Mouse (Mus musculus): ENCODE measurements at regions not wholly inside any gene's neighbourhood (a gene's known extent, or its start where the extent isn't known, plus 50 kb on each side); places are given as distances from the start of the nearest gene placed in this dataset.
A peak's percentile ranks its signal among the peaks of the same experiment; 100 is the strongest.

DNA sequence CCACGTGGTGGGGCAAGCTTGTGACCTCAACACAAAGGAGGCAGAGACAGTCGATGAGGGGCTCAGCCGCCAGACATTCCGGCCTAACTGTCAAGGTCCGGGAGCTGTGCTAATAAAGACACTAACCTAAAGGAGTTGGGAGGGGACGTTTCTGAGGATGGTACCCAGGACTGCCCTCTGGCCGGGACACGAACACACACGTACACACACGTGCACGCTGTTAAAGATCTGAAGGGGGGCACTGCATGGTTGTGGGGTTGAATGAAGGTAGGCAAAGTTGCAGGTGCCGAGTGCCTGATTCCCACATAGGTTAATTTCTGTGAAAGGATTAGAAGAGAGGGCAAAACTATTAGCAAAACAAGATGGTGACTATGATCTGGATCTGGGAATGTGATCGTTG, 65.4 kb upstream of the Mitf start:
- no peak for DNase-seq (ENCODE audit: low read depth)

- DNase-seq (ENCODE audit: low read depth): no peak
Observed at GRCm38 (mm10) chr6:97740851-97741201, 66.0 kb upstream of the Mitf start.

- DNase-seq (ENCODE audit: low read depth): peak; percentile 20
Observed at GRCm38 (mm10) chr6:97740107-97740850, 66.6 kb upstream of the Mitf start.

DNA sequence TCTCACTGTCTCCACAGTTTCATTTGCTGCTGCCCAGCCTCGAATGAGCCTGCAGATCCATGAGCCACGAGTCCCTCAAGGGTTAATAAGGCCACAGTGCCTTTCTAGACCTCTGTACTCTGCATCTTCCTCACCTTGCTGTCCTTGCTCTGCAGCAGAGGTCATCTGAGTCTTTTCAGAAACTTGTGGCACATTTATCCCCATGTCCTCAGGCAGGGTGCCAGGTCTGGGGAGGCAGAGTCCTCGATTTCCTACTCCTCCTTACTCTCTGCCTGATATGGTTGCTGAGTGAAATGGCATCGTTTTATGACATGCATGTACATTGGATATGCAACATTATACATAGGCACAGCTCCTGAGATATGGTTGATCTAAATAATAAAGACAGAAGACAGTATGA, 68.0 kb upstream of the Mitf start:
- DNase-seq (ENCODE audit: low read depth): no peak

DNA sequence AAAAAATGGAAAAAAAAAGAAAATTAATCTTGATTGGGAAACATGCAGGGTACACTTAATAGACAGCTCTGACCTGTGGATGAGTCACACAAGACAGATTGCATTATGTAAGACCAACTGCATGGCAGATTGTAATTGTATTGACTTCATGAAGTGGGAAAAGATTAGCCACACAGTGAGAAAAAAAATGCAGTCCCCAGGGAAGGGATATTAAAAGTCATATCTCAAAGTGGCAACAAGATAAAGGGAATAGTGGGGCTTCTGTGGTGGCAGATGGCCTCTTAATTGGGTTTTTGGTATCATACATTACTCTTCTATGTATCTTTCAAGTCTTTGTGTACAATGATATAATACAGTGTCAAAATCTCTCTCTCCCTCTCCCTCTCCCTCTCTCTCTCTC, 76.0 kb upstream of the Mitf start:
- no peak for DNase-seq (ENCODE audit: low read depth)

DNA sequence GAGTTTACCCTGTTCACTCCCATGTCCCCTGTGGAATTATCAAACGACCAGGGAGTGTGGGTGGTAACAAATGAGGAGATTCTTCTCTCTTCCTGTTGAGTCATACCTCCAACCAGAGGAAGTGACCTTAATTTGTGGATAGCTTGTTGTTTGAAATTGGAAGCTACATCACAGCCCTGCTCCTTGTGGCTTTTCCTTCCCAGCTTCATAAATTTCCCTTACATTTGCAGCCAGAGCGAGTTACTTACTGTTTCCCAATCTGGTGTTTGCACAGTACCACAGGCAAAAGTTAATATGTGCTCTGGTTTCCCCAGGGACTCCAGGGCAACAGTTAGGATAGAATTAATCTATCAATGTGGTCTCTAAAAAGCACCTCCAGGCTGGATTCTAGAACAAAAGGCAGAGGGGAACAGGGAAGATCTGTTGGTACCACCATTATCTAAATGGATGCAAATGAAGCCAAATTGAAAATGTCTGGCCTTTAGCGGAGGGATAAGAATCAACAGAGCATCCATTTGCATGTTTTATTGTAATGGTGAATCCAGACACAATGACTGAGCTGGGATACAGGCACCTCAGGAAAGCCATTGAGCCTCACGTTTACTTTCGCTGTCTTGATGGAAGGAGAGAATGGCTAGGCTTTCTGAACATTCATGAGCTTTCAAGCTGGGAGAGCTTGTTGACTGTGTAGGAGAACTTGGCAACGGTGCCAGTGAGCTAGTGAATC, 88.5 kb upstream of the Mitf start:
- DNase-seq (ENCODE audit: low read depth): no peak

DNA sequence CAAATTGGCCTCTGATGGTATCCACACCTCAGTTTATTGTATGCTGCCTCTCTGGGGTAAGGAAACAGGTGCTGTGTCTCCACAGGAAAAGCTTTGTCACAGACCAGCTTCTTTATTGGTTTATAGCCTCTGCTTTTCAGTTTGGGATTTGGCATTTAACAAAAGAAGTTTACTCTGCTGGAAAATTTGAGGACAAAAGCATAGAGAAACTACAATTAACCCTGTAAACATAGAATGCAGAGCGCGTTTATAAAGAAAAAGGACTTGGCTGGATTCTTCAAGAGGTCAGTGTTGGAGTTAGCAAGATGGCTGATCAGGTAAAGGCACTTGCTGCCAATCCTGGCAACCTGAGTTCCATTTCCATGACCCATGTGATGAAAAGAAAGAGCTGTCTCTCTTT, 90.1 kb upstream of the Frmd4b start:
- DNase-seq (ENCODE audit: low read depth): no peak

DNA sequence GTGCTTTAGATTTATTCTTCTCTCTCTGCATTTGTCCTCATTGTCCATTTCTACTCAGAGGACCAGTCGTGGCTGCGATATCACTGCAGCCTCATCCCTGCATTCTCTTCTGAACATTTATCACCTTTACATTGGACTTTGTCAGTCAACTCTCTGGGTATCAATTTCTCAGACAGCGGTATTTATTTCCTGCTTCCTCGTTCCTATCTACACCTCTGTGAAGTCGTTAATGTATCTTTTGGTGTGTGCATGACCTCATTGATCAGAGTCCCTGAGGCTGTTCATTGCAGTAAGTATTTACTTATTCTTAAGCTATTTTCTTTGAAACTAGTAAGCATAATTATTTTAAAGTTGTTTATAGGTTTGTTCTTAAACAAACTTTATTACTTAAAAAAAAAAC, 87.0 kb upstream of the Frmd4b start:
- DNase-seq (ENCODE audit: low read depth): no peak

DNA sequence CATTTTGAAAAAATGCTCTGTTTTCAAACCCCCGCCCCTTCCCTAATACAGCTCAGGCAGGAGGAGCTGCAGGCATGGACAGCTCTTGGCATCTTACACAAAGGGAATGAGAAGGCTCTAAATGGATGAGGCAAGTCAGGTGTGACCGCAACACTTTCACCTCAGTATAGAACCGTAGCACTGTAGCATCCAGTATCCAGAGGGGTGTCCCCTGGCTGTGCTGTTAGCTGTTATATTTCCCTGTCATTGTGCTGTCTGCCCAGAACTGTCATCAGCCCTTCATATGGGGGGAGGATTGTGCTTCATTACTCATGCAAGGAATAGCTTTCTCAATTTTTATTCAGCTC, 82.4 kb upstream of the Frmd4b start:
- no peak for DNase-seq (ENCODE audit: low read depth)

- no peak for DNase-seq (ENCODE audit: low read depth)
Observed at GRCm38 (mm10) chr6:97699054-97699751, 81.9 kb upstream of the Frmd4b start.

GRCm38 (mm10) chr6:97693281-97693680, 75.9 kb upstream of the Frmd4b start:
- no peak for DNase-seq (ENCODE audit: low read depth)

DNA sequence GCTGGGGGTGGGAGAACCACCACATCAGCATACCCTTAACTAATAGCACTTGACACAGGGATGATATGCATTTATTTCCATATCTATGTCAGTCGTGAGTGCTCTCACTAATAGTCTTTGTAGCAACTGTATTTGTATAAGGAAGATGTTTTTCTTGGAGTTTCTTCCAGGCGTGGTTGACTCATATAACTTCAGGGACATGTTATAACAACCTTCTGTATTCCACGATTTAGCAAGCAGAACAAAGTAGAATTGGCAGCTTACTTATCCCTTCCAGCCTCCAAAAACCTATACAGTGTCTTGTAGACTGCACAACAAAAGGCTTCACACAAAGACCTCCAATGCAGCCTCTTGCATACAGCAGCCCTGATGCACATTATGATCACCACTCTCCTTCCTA, 73.8 kb upstream of the Frmd4b start:
- DNase-seq (ENCODE audit: low read depth): no peak

DNA sequence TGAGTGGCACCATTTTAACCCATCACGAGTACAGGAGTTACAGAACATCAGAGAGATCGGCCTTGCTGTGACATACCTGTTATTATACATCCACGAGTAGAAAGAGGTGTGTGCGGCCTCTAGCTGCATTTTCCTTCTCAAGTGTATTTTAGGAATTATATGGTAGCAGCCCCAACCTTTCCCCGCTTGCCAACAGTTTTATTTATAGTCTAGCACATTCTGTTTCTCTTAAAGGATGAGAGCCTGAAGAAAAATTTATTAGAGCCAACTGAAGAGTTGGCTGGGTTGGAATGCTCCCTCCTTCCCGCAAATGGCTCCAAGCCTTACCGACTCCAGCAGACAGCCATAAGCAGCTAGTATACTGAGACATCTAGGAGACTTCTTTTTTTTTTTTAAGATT, 67.0 kb upstream of the Frmd4b start:
- DNase-seq (ENCODE audit: low read depth): no peak

GRCm38 (mm10) chr6:97682213-97682612, 64.9 kb upstream of the Frmd4b start:
- no peak for DNase-seq (ENCODE audit: low read depth)

DNA sequence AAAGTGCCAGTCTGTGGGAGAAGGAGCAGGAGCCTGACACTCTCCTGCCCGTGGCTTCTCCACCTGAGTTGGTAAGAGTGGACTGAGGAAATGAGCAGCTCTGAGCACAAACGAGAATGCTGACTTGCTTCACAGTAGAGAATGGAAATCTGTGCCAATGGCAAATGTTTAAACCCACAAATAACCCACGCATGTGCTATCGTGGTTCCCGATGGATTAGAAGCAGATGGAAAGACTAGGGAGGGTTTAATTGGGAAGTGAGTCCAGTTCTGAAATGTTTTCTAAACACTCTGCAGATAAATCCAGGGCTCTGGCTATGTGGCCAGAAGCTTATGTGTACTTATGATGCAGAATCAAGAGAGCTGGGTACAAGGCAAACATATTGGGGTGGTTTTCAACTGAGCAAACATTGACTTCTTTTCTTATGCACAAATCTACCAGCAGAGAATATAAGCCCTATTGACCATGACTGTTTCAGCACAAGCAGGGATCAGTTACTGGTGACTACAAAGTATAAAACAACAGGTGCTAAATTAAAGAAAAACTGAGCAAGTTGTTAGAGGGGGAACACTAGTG, 57.9 kb upstream of the Frmd4b start:
- DNase-seq (ENCODE audit: low read depth): no peak

DNA sequence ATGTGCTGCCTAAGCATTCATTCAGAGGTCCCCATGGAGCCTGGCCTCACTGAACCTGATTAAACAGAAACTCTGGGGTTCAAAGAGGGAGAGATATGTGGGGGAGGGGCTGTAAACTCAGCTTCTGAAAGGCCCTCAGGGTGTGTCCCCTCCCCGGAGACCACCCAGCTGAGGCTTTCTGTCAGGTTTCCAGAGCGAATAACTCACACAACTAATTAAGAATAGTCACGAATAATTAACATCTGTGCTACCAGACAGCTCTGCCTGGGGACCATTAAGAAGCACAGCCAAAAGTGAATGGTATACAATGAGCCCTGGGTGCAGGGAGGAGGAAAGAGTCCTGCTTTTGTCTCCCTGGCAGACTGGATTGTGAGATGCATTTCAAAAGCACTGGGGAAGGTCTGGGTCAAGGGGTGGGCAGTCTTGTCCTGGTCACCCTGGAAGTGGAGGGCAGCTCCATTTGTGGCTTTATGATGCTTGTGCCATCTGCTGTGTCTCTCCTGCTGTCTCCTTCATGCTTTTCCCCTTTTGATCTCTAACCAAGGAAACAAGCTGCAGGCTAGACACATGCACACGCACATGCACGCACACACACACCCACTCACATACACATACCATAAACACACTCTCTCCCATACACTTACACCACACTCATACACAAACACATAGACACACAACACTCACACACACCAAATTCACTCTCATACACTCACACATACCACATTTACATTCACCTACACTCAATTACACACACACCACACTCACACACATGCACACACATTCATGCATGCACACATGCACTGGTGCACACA, 49.7 kb upstream of the Frmd4b start:
- no peak for DNase-seq (ENCODE audit: low read depth)

Data from fibroblast of lung, adult 2 months (primary cell).